Mouse (Mus musculus) forebrain, embryonic 16.5 days (tissue): ENCODE measurements around the gene Mxra7. TPM values are rescaled to one million over a fixed set of nuclear protein-coding genes. Genes with fewer than 3 reads are reported as not detected.
A peak's percentile ranks its signal among the peaks of the same experiment; 100 is the strongest.

ENCODE experiments used
- ATAC-seq: fragments of 200-750 bp; cut with Nextera tagmentation; 2 replicates; pipeline ENCODE4 v1.8.0; 2017; ENCODE audit warnings: mild to moderate bottlenecking, moderate library complexity
- H3K27ac ChIP-seq: fragments of 300-500 bp; sonication (generic); 2 replicates; pipeline ENCODE4 v1.5.1; 2014; ENCODE audit warnings: low read length, control low read depth
- H3K27me3 ChIP-seq: fragments of 300-500 bp; sonication (generic); replicated peaks from 2 replicates; pipeline ENCODE4 v1.6.1; 2014; ENCODE audit warnings: low read length; ENCODE audit not compliant: control insufficient read depth, insufficient read depth
- H3K36me3 ChIP-seq: fragments of 300-500 bp; sonication (generic); 2 replicates; pipeline ENCODE4 v1.6.1; 2014; ENCODE audit not compliant: control insufficient read depth, insufficient read depth
- H3K4me1 ChIP-seq: fragments of 300-500 bp; sonication (generic); replicated peaks from 2 replicates; pipeline ENCODE4 v1.6.1; 2014; ENCODE audit warnings: low read length; ENCODE audit not compliant: control insufficient read depth, insufficient read depth
- H3K4me2 ChIP-seq: fragments of 300-500 bp; sonication (generic); 2 replicates; pipeline ENCODE4 v1.6.1; 2014; ENCODE audit warnings: mild to moderate bottlenecking, low read length, control low read depth
- H3K4me3 ChIP-seq: fragments of 300-500 bp; sonication (generic); replicated peaks from 2 replicates; pipeline ENCODE4 v1.5.1; 2014; ENCODE audit warnings: mild to moderate bottlenecking, low read length, control low read depth
- H3K9ac ChIP-seq: fragments of 300-500 bp; sonication (generic); replicated peaks from 2 replicates; pipeline ENCODE4 v1.6.1; 2014; ENCODE audit warnings: low read depth, low read length, control low read depth
- H3K9me3 ChIP-seq: fragments of 300-500 bp; sonication (generic); 2 replicates; pipeline ENCODE4 v1.6.1; 2016; ENCODE audit warnings: low read length; ENCODE audit not compliant: control insufficient read depth
- WGBS: fragments of 180-500 bp; shearing (Covaris S2); extraction: QIAGEN DNeasy Blood & Tissue Kit; methylation state at CpG from one replicate; pipeline ENCODE4 v1.1.7; 2014; 5-methylcytosine and 5-hydroxymethylcytosine counted together
- polyA plus RNA-seq: library from polyadenylated mRNA; unstranded; fragments of >200 nt; fragmentation: Nextera tagmentation; extraction: Ambion mirVana; gene quantifications from 2 replicates; pipeline ENCODE4 v1.2.1, GENCODE M21; 2015

Gene Mxra7
- polyA plus RNA-seq, 1 experiment from 2014 or later, result 7.8 TPM

GRCm38 (mm10) chr11:116812793-116813529 lies 14.9 kb downstream of the Mxra7 start:
- ATAC-seq, result no peak
- H3K4me2 ChIP-seq, result no peak overlapping the region
- no peaks in the 10 kb centered on the region for H3K27me3 ChIP-seq
- peak overlapping the region; percentile 23; the same call in 1 of the 2 replicates for H3K27ac ChIP-seq
- peaks cover 48% of the 10 kb centered on the region for H3K4me1 ChIP-seq
- H3K9me3 ChIP-seq, result no peaks in the 10 kb centered on the region
- no peak overlapping the region for H3K4me3 ChIP-seq
- peak overlapping the region; percentile 29; the same call in 1 of the 2 replicates for H3K9ac ChIP-seq
- no peaks in the 10 kb centered on the region for H3K36me3 ChIP-seq
- WGBS, result 41% methylated on average over 21 of the region's 21 CpGs

- ATAC-seq, result peak; percentile 97
- H3K27ac ChIP-seq, result peak overlapping the region; percentile 94
- H3K4me3 ChIP-seq, result peak overlapping the region; percentile 47
- 4% methylated on average over 31 of the region's 32 CpGs for WGBS
- H3K4me1 ChIP-seq, result peaks cover 52% of the 10 kb centered on the region
- H3K4me2 ChIP-seq, result peak overlapping the region; percentile 80
- peak overlapping the region; percentile 71 for H3K9ac ChIP-seq
- H3K9me3 ChIP-seq, result no peaks in the 10 kb centered on the region
- H3K36me3 ChIP-seq, result no peaks in the 10 kb centered on the region
- no peaks in the 10 kb centered on the region for H3K27me3 ChIP-seq
Observed at GRCm38 (mm10) chr11:116810983-116811901, 16.6 kb downstream of the Mxra7 start.

- 49% methylated on average over 11 of the region's 11 CpGs for WGBS
- Histone ChIP-seq H3K9ac (peak overlapping the region; percentile 71), H3K9me3 (no peaks in the 10 kb centered on the region), H3K4me3 (peak overlapping the region; percentile 47), H3K4me1 (peaks cover 52% of the 10 kb centered on the region), H3K36me3 (no peaks in the 10 kb centered on the region), H3K27ac (peak overlapping the region; percentile 94), H3K4me2 (peak overlapping the region; percentile 80), H3K27me3 (no peaks in the 10 kb centered on the region)
- 0 out of 2 replicates have a peak, but pooled peaks have one; percentile 20 for ATAC-seq
Observed at GRCm38 (mm10) chr11:116810528-116810927, 17.3 kb downstream of the Mxra7 start.

- H3K36me3 ChIP-seq, result no peaks in the 10 kb centered on the region
- no peaks in the 10 kb centered on the region for H3K27me3 ChIP-seq
- no peaks in the 10 kb centered on the region for H3K9me3 ChIP-seq
- H3K9ac ChIP-seq, result no peak overlapping the region
- no peak overlapping the region for H3K4me3 ChIP-seq
- no peak overlapping the region for H3K27ac ChIP-seq
- H3K4me2 ChIP-seq, result no peak overlapping the region
- no peak for ATAC-seq
- H3K4me1 ChIP-seq, result peaks cover 44% of the 10 kb centered on the region
- 75% methylated on average over 8 of the region's 8 CpGs for WGBS
Observed at GRCm38 (mm10) chr11:116809520-116809919, 18.3 kb downstream of the Mxra7 start.

GRCm38 (mm10) chr11:116808811-116809395 lies 18.9 kb downstream of the Mxra7 start:
- Histone ChIP-seq H3K9me3 (no peaks in the 10 kb centered on the region), H3K4me2 (no peak overlapping the region), H3K4me1 (peaks cover 38% of the 10 kb centered on the region), H3K4me3 (no peak overlapping the region), H3K27ac (no peak overlapping the region), H3K9ac (no peak overlapping the region), H3K27me3 (no peaks in the 10 kb centered on the region), H3K36me3 (no peaks in the 10 kb centered on the region)
- no peak for ATAC-seq
- 73% methylated on average over 11 of the region's 11 CpGs for WGBS

- WGBS, result 24% methylated on average over 7 of the region's 7 CpGs
- peaks cover 35% of the 10 kb centered on the region for H3K4me1 ChIP-seq
- ATAC-seq, result no peak
- H3K4me2 ChIP-seq, result no peak overlapping the region
- H3K27me3 ChIP-seq, result no peaks in the 10 kb centered on the region
- H3K4me3 ChIP-seq, result no peak overlapping the region
- no peak overlapping the region for H3K9ac ChIP-seq
- H3K9me3 ChIP-seq, result no peaks in the 10 kb centered on the region
- H3K27ac ChIP-seq, result peak overlapping the region; percentile 60; the same call in 1 of the 2 replicates
- H3K36me3 ChIP-seq, result no peaks in the 10 kb centered on the region
Observed at GRCm38 (mm10) chr11:116807938-116808606, 19.8 kb downstream of the Mxra7 start.

GRCm38 (mm10) chr11:116807526-116807925 lies 20.3 kb downstream of the Mxra7 start:
- 64% methylated on average over 3 of the region's 3 CpGs for WGBS
- Histone ChIP-seq H3K4me1 (peaks cover 30% of the 10 kb centered on the region), H3K4me3 (no peak overlapping the region), H3K4me2 (no peak overlapping the region), H3K9ac (no peak overlapping the region), H3K27ac (no peak overlapping the region; the same call in 1 of the 2 replicates), H3K27me3 (no peaks in the 10 kb centered on the region), H3K36me3 (no peaks in the 10 kb centered on the region), H3K9me3 (no peaks in the 10 kb centered on the region)
- ATAC-seq, result no peak

- Histone ChIP-seq H3K9ac (no peak overlapping the region), H3K36me3 (no peaks in the 10 kb centered on the region), H3K27ac (no peak overlapping the region), H3K4me3 (no peak overlapping the region), H3K4me1 (peaks cover 26% of the 10 kb centered on the region), H3K4me2 (no peak overlapping the region), H3K9me3 (no peaks in the 10 kb centered on the region), H3K27me3 (no peaks in the 10 kb centered on the region)
- WGBS, result 44% methylated on average over 7 of the region's 7 CpGs
- ATAC-seq, result no peak
Observed at GRCm38 (mm10) chr11:116807116-116807515, 20.7 kb downstream of the Mxra7 start.
